Mouse (Mus musculus) ES-E14 (cell line): ENCODE measurements at regions not wholly inside any gene's neighbourhood (a gene's known extent, or its start where the extent isn't known, plus 50 kb on each side); places are given as distances from the start of the nearest gene placed in this dataset.

Experiments
- CHD2 ChIP-seq: IDR thresholded peaks from 2 replicates; pipeline ENCODE4 v1.6.1; 2014; ENCODE audit warnings: mild to moderate bottlenecking, low read depth, low read length, inconsistent platforms
- HCFC1 ChIP-seq: IDR thresholded peaks from 2 replicates; pipeline ENCODE4 v1.6.1; 2012; ENCODE audit warnings: low read length, inconsistent platforms, borderline replicate concordance; ENCODE audit not compliant: insufficient read depth
- MAFK ChIP-seq: IDR thresholded peaks from 2 replicates; pipeline ENCODE4 v1.6.1; 2014; ENCODE audit warnings: mild to moderate bottlenecking, low read depth, low read length, inconsistent platforms; ENCODE audit not compliant: insufficient read depth
- ZC3H11A ChIP-seq: IDR thresholded peaks from 2 replicates; pipeline ENCODE4 v1.6.1; 2012; ENCODE audit warnings: low read depth, mild to moderate bottlenecking, inconsistent platforms, low read length, borderline replicate concordance
- ZNF384 ChIP-seq: IDR thresholded peaks from 2 replicates; pipeline ENCODE4 v1.6.1; 2012; ENCODE audit warnings: low read depth, low read length, inconsistent platforms

DNA sequence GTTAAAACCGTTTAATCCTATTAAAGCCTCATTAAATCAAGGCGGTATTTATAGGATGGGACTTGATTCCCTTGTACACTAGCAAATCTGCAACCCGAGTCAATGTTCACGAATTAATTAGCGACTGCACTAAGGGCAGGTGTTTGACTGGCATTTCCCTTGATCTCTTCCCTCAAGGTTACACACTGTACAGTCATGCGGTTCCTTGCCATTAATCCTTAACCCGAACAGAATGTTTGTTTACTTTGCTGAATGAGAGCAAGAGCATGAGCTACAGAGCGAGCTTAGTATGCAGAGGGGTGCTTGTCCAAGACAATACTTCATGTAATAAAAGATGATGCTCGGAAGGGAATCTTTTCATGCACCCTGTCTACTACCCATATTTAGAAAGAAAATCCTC lies 1620.9 kb upstream of the Tenm2 start:
- TF ChIP-seq ZNF384, result no peak
- no peak for TF ChIP-seq MAFK
- TF ChIP-seq HCFC1, result no peak
- no peak for TF ChIP-seq ZC3H11A
- TF ChIP-seq CHD2, result no peak
